Mouse (Mus musculus) olfactory bulb, adult 2 months (tissue): ENCODE measurements around the gene Vmn2r30.
A peak's percentile ranks its signal among the peaks of the same experiment; 100 is the strongest.
"Not testable (repeated sequence)": the region's sequence is repeated elsewhere in the genome, so short reads cannot be mapped to it uniquely, and the experiment has no call there.

ENCODE experiments used
- CTCF ChIP-seq: fragments of 200-500 bp; IDR thresholded peaks from 2 replicates; pipeline ENCODE4 v1.5.1; 2012; ENCODE audit warnings: low read depth, mild to moderate bottlenecking, low read length, moderate library complexity; ENCODE audit not compliant: insufficient read depth
- POLR2A ChIP-seq: fragments of 200-500 bp; IDR thresholded peaks from 2 replicates; pipeline ENCODE4 v1.6.1; 2012; ENCODE audit warnings: mild to moderate bottlenecking, low read depth, low read length, moderate library complexity; ENCODE audit not compliant: insufficient read depth

GRCm38 (mm10) chr7:7277966-7278567, 59.3 kb downstream of the Vmn2r30 start, which contains the start of gene Gm45844:
- peak; percentile 100 for TF ChIP-seq CTCF
- TF ChIP-seq POLR2A, result not testable (repeated sequence)
